Mouse (Mus musculus): Measurements from ENCODE around the gene Peak1.
"Not testable (repeated sequence)": the region's sequence is repeated elsewhere in the genome, so short reads cannot be mapped to it uniquely, and the experiment has no call there.

The Peak1 gene

GRCm38 (mm10) chr9:56417948-56418737 lies at the start of gene Peak1, which contains the start of gene Hmg20a:
Peak1 (minus strand) TSS chr9:56418067.
Hmg20a (plus strand) TSS chr9:56418609.
- DNase-seq: peak; percentile 100

- DNase-seq: no peak
These were observed 48.4 kb upstream of the Peak1 start for GRCm38 (mm10) chr9:56466251-56466650.

GRCm38 (mm10) chr9:56464863-56465654 lies 47.2 kb upstream of the Peak1 start:
- DNase-seq: no peak

- no peak for DNase-seq
These were observed 46.0 kb upstream of the Peak1 start for GRCm38 (mm10) chr9:56463686-56464515.

- DNase-seq: no peak
These were observed 45.2 kb upstream of the Peak1 start for GRCm38 (mm10) chr9:56463046-56463445.

GRCm38 (mm10) chr9:56462606-56463005 lies 44.7 kb upstream of the Peak1 start:
- peak in 1 of 2 experiments; percentile 34 for DNase-seq

GRCm38 (mm10) chr9:56460987-56461386 lies 43.1 kb upstream of the Peak1 start:
- no peak for DNase-seq

- DNase-seq: no peak
These were observed 38.6 kb upstream of the Peak1 start for GRCm38 (mm10) chr9:56456426-56456825.

- no peak for DNase-seq
These were observed 35.4 kb upstream of the Peak1 start for GRCm38 (mm10) chr9:56453038-56453815.

- DNase-seq: peak in 1 of 2 experiments; percentile 39
These were observed 33.7 kb upstream of the Peak1 start for GRCm38 (mm10) chr9:56451570-56451969.

- no peak for DNase-seq
These were observed 21.8 kb upstream of the Peak1 start for GRCm38 (mm10) chr9:56439699-56440098.

GRCm38 (mm10) chr9:56437300-56437892 lies 19.5 kb upstream of the Peak1 start:
- not testable (repeated sequence) for DNase-seq

GRCm38 (mm10) chr9:56435821-56436526 lies 18.1 kb upstream of the Peak1 start:
- DNase-seq: peak; percentile 72 to 78

- DNase-seq: no peak
These were observed 7.0 kb upstream of the Peak1 start for GRCm38 (mm10) chr9:56424861-56425260.

- no peak for DNase-seq
These were observed 4.1 kb upstream of the Peak1 start for GRCm38 (mm10) chr9:56421991-56422390.

- DNase-seq: no peak
These were observed 3.2 kb upstream of the Peak1 start for GRCm38 (mm10) chr9:56420892-56421601.

GRCm38 (mm10) chr9:56420236-56420635 lies 2.4 kb upstream of the Peak1 start:
- no peak for DNase-seq

GRCm38 (mm10) chr9:56418738-56419239 lies 922 bp upstream of the Peak1 start:
- peak; percentile 84 to 87 for DNase-seq

GRCm38 (mm10) chr9:56417415-56417947 lies 386 bp downstream of the Peak1 start:
- DNase-seq: peak; percentile 85 to 86

Data from cerebellum, postnatal 14 days (tissue).